Mouse (Mus musculus) G1E (cell line): ENCODE results near the gene Srpk1. TPM values are rescaled to one million over a fixed set of nuclear protein-coding genes. Genes with fewer than 3 reads are reported as not detected.
"Not testable (repeated sequence)": the region's sequence is repeated elsewhere in the genome, so short reads cannot be mapped to it uniquely, and the experiment has no call there.

Experiments used
- ATAC-seq: 2 replicates; pipeline ENCODE4 v1.8.0; 2016; ENCODE audit warnings: mild to moderate bottlenecking; ENCODE audit not compliant: insufficient number of reproducible peaks, poor library complexity, low FRiP score, severe bottlenecking; ENCODE audit errors: extremely low read depth
- DNase-seq: peaks from one replicate; pipeline ENCODE4 v3.0.0; 2012; ENCODE audit warnings: low spot score
- H3K27me3 ChIP-seq: 2 replicates; pipeline ENCODE4 v1.6.1; 2012; ENCODE audit warnings: mild to moderate bottlenecking, low read length, inconsistent platforms; ENCODE audit not compliant: insufficient read depth
- H3K36me3 ChIP-seq: replicated peaks from 2 replicates; pipeline ENCODE3; 2012; ENCODE audit warnings: mild to moderate bottlenecking, inconsistent platforms
- H3K4me1 ChIP-seq: 2 replicates; pipeline ENCODE4 v1.6.1; 2012; ENCODE audit warnings: low read depth, low read length, inconsistent platforms, mixed read lengths; ENCODE audit not compliant: insufficient read depth
- H3K4me3 ChIP-seq: 2 replicates; pipeline ENCODE4 v1.5.1; 2012; ENCODE audit warnings: low read depth, mild to moderate bottlenecking, inconsistent platforms, low read length, moderate library complexity, mixed read lengths
- H3K9me3 ChIP-seq: replicated peaks from 2 replicates; pipeline ENCODE4 v1.6.1; 2012; ENCODE audit warnings: inconsistent platforms
- CTCF ChIP-seq: IDR thresholded peaks from 2 replicates; pipeline ENCODE4 v1.5.1; 2012; ENCODE audit warnings: low read depth, low read length, inconsistent platforms, mixed read lengths
- GATA1 ChIP-seq: IDR thresholded peaks from 2 replicates; pipeline ENCODE4 v1.6.1; 2012; ENCODE audit warnings: borderline replicate concordance, low read length, inconsistent platforms, mixed read lengths
- GATA2 ChIP-seq: IDR thresholded peaks from 2 replicates; pipeline ENCODE4 v1.6.1; 2012; ENCODE audit warnings: low read depth, low read length, inconsistent platforms, borderline replicate concordance
- POLR2AphosphoS5 ChIP-seq: IDR thresholded peaks from 2 replicates; pipeline ENCODE4 v1.6.1; 2012; ENCODE audit warnings: low read depth, low read length, inconsistent platforms; ENCODE audit not compliant: insufficient replicate concordance
- TAL1 ChIP-seq: conservative IDR thresholded peaks from 2 replicates; pipeline ENCODE4 v1.6.1; 2012; ENCODE audit warnings: low read depth, low read length, inconsistent platforms, mixed read lengths
- polyA plus RNA-seq: library from polyadenylated mRNA; stranded (reverse); fragments of >175 nt; gene quantifications from 2 replicates; pipeline ENCODE4 v1.2.3, GENCODE M21; 2012
- total RNA-seq, 2 experiments: library from RNA; stranded (forward) in 1 of 2; stranded (reverse) in 1 of 2; fragments of 200-1000 nt in 1 of 2; fragments of >200 nt in 1 of 2; fragmentation: Nextera tagmentation in 1 of 2; gene quantifications; 2 replicates each; pipeline ENCODE4 v1.2.3; 2014 to 2017

The Srpk1 gene
- total and polyA plus RNA-seq, 3 experiments = 95.9 to 158 (median 112) TPM

- Histone ChIP-seq H3K27me3 (peaks cover 22% of the 10 kb centered on the region), H3K36me3 (no peaks in the 10 kb centered on the region), H3K4me1 (peaks cover 5% of the 10 kb centered on the region; the same call in 1 of the 2 replicates), H3K4me3 (no peak overlapping the region), H3K9me3 (no peaks in the 10 kb centered on the region)
- TF ChIP-seq GATA2 = no peak
- TF ChIP-seq CTCF = no peak
- TF ChIP-seq TAL1 = no peak
- TF ChIP-seq GATA1 = no peak
- no peak for TF ChIP-seq POLR2AphosphoS5
- ATAC-seq (no peak), DNase-seq (no peak)
Observed at GRCm38 (mm10) chr17:28561613-28562012, 60.9 kb downstream of the Srpk1 start.

GRCm38 (mm10) chr17:28560598-28560997, 61.9 kb downstream of the Srpk1 start, which contains the start of gene Clps:
Gene Clps (minus strand): TSS chr17:28560766.
- Histone ChIP-seq H3K36me3 (no peaks in the 10 kb centered on the region), H3K4me1 (peaks cover 6% of the 10 kb centered on the region; the same call in 1 of the 2 replicates), H3K27me3 (peaks cover 22% of the 10 kb centered on the region), H3K9me3 (no peaks in the 10 kb centered on the region), H3K4me3 (no peak within 1 kb of the TSS)
- no peak for TF ChIP-seq GATA1
- TF ChIP-seq CTCF = no peak
- TF ChIP-seq TAL1 = no peak
- TF ChIP-seq POLR2AphosphoS5 = no peak
- no peak for TF ChIP-seq GATA2
- ATAC-seq (no peak), DNase-seq (no peak)

- Histone ChIP-seq H3K9me3 (no peaks in the 10 kb centered on the region), H3K4me1 (peaks cover 6% of the 10 kb centered on the region; the same call in 1 of the 2 replicates), H3K27me3 (peaks cover 22% of the 10 kb centered on the region), H3K36me3 (no peaks in the 10 kb centered on the region), H3K4me3 (no peak overlapping the region)
- TF ChIP-seq GATA1 (no peak), POLR2AphosphoS5 (no peak), CTCF (no peak), GATA2 (no peak), TAL1 (no peak)
- DNase-seq (no peak), ATAC-seq (no peak)
Observed at GRCm38 (mm10) chr17:28557772-28558171, 64.7 kb downstream of the Srpk1 start.

GRCm38 (mm10) chr17:28556635-28557396, 65.7 kb downstream of the Srpk1 start:
- Histone ChIP-seq H3K9me3 (no peaks in the 10 kb centered on the region), H3K27me3 (peaks cover 22% of the 10 kb centered on the region), H3K4me1 (peaks cover 6% of the 10 kb centered on the region; the same call in 1 of the 2 replicates), H3K36me3 (no peaks in the 10 kb centered on the region), H3K4me3 (no peak overlapping the region)
- no peak for TF ChIP-seq GATA2
- no peak for TF ChIP-seq CTCF
- no peak for TF ChIP-seq POLR2AphosphoS5
- TF ChIP-seq TAL1 = no peak
- no peak for TF ChIP-seq GATA1
- no peak for DNase-seq
- peak; percentile 49 for ATAC-seq

GRCm38 (mm10) chr17:28554021-28554420, 68.5 kb downstream of the Srpk1 start:
- ATAC-seq = not testable (repeated sequence)

GRCm38 (mm10) chr17:28553040-28553793, 69.3 kb downstream of the Srpk1 start:
- H3K27me3 ChIP-seq = peaks cover 29% of the 10 kb centered on the region
- H3K36me3 ChIP-seq = no peaks in the 10 kb centered on the region
- DNase-seq (peak; percentile 46), ATAC-seq (no peak)
- no peaks in the 10 kb centered on the region for H3K9me3 ChIP-seq
- peaks cover 6% of the 10 kb centered on the region; the same call in 1 of the 2 replicates for H3K4me1 ChIP-seq
- H3K4me3 ChIP-seq = no peak overlapping the region
- TF ChIP-seq GATA1 (no peak), GATA2 (no peak), POLR2AphosphoS5 (no peak), TAL1 (no peak), CTCF (peak; percentile 53; the same call in 1 of the 2 replicates)

More at GRCm38 (mm10) chr17:28554021-28554420, 68.5 kb downstream of the Srpk1 start:
- H3K9me3 ChIP-seq, H3K4me1 ChIP-seq, H3K36me3 ChIP-seq, H3K4me3 ChIP-seq, DNase-seq: not testable (repeated sequence)
- peaks cover 26% of the 10 kb centered on the region for H3K27me3 ChIP-seq
